Mouse (Mus musculus): ENCODE data around the gene Gm21885.

DNA sequence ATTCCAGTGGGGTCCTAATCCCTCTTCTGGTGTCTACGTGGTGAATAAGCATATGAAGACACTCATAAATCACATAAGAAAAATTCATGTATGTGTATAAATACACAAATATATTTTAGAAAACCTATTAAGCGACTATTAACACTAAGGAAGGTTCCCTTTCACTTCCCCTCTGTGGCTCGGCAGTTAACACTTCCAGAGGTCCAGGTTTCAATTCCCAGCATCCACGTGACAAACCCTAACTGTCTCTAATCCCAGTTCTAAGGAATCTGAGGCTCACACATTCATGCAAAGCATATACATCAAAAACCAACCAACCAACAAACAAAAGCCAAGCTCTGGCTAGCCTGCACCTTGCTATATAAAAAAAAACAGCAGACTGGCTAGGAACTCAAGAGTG, 35.8 kb downstream of the Gm21885 start:
- no peak for TF ChIP-seq CTCF (IDR thresholded peaks at IDR 0.05; ENCODE audit: low read depth)
- no peak for TF ChIP-seq EP300 (IDR thresholded peaks at IDR 0.05; ENCODE audit: low read depth)
